Mouse (Mus musculus): Measurements from ENCODE around the gene Tepsin. TPM values are rescaled to one million over a fixed set of nuclear protein-coding genes. Genes with fewer than 3 reads are reported as not detected.

Gene Tepsin
- 0.60 TPM for polyA plus RNA-seq (2014; fragmentation: Illumina TruSeq; extraction: RNeasy Lipid Tissue Mini Kit (QIAGEN cat#74804))

GRCm38 (mm10) chr11:120098588-120099511 lies at the start of gene Tepsin, which contains the start of gene Ndufaf8:
TSS of gene Tepsin (minus strand) at chr11:120098731.
TSS of gene Ndufaf8 (plus strand) at chr11:120098928.

DNA sequence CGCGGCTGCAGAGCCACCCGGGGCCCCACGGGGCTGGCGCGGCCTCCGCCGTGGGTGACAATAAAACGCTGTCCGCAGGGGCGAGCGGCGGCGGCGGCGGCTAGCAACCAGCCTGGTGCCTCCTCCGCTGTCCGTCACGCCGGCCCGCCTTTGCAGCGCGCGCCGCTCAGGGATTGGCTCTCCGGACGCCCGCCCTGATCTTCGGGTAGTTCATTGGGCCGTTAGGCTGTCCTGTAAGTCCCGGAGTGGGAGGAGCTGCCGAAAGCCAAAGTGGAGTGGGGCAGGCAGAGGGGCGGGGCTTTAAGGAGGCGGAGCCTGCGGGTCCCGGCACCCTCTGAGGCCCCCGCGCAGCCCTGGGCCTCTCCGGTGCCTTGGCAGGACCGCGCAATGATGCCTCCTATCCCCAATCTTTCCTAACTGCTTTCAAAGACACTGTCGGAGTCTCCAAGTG lies 11.8 kb downstream of the Tepsin start, which contains the start of gene Cep131:
TSS of gene Cep131 (minus strand) at position 126 of the 451 bp plus-strand sequence.

GRCm38 (mm10) chr11:120046553-120047191 lies 51.9 kb downstream of the Tepsin start, which contains the start of gene Aatk:
TSS of gene Aatk (minus strand) at chr11:120047167.

Other genes with a start within 250 kb of the Tepsin start
- 0.60 TPM for gene Chmp6, start 185.3 kb downstream of the Tepsin start, polyA plus RNA-seq (2014; fragmentation: Illumina TruSeq; extraction: RNeasy Lipid Tissue Mini Kit (QIAGEN cat#74804))
- 1.1 TPM for gene Baiap2, start 156.0 kb downstream of the Tepsin start, polyA plus RNA-seq (2014; fragmentation: Illumina TruSeq; extraction: RNeasy Lipid Tissue Mini Kit (QIAGEN cat#74804))
- 0.11 TPM for gene Aatk, start 51.6 kb downstream of the Tepsin start, polyA plus RNA-seq (2014; fragmentation: Illumina TruSeq; extraction: RNeasy Lipid Tissue Mini Kit (QIAGEN cat#74804))
- gene Cep131, start 11.9 kb downstream of the Tepsin start, polyA plus RNA-seq (2014; fragmentation: Illumina TruSeq; extraction: RNeasy Lipid Tissue Mini Kit (QIAGEN cat#74804)) = 0.74 TPM
- 1.6 TPM for gene Ndufaf8, start 197 bp upstream of the Tepsin start, polyA plus RNA-seq (2014; fragmentation: Illumina TruSeq; extraction: RNeasy Lipid Tissue Mini Kit (QIAGEN cat#74804))
- 1.4 TPM for gene Slc38a10, start 52.6 kb upstream of the Tepsin start, polyA plus RNA-seq (2014; fragmentation: Illumina TruSeq; extraction: RNeasy Lipid Tissue Mini Kit (QIAGEN cat#74804))
- 2.5 TPM for gene Bahcc1, start 134.2 kb upstream of the Tepsin start, polyA plus RNA-seq (2014; fragmentation: Illumina TruSeq; extraction: RNeasy Lipid Tissue Mini Kit (QIAGEN cat#74804))
- gene Actg1, start 249.8 kb upstream of the Tepsin start, polyA plus RNA-seq (2014; fragmentation: Illumina TruSeq; extraction: RNeasy Lipid Tissue Mini Kit (QIAGEN cat#74804)) = 659 TPM